Mouse (Mus musculus) MEL (cell line): ENCODE measurements around the gene Acvr1. TPM values are rescaled to one million over a fixed set of nuclear protein-coding genes. Genes with fewer than 3 reads are reported as not detected.

ENCODE experiments used
- DNase-seq: peaks from one replicate; pipeline ENCODE4 v3.0.0; 2011; ENCODE audit warnings: low read depth, low spot score
- H3K27ac ChIP-seq: 2 replicates; pipeline ENCODE4 v1.5.1; 2012; ENCODE audit warnings: low read depth, mild to moderate bottlenecking, control low read depth, low read length, moderate library complexity; ENCODE audit not compliant: control insufficient read depth
- H3K27me3 ChIP-seq, 2 experiments: fragments of 150-350 bp in 1 of 2; sonication (generic) in 1 of 2; 2 replicates each; pipeline ENCODE4 v1.6.1; 2012; ENCODE audit warnings: low read length in 2 of 2, mild to moderate bottlenecking in 2 of 2, improper control_type of control experiment in 1 of 2, moderate library complexity in 1 of 2; ENCODE audit not compliant: insufficient read depth in 2 of 2, control insufficient read depth in 1 of 2
- H3K36me3 ChIP-seq, 2 experiments: 2 replicates each; pipeline ENCODE4 v1.6.1; 2012 to 2014; ENCODE audit warnings: low read length in 2 of 2, improper control_type of control experiment in 1 of 2, inconsistent platforms in 1 of 2, mild to moderate bottlenecking in 1 of 2; ENCODE audit not compliant: insufficient read depth in 2 of 2, control insufficient read depth in 1 of 2
- H3K4me1 ChIP-seq, 2 experiments: fragments of 150-350 bp in 1 of 2; sonication (generic) in 1 of 2; 2 replicates each; pipeline ENCODE4 v1.6.1; 2012; ENCODE audit warnings: low read length in 2 of 2, improper control_type of control experiment in 1 of 2, mild to moderate bottlenecking in 1 of 2; ENCODE audit not compliant: insufficient read depth in 2 of 2, control insufficient read depth in 1 of 2
- H3K4me3 ChIP-seq, 2 experiments: fragments of 150-350 bp in 1 of 2; sonication (generic) in 1 of 2; 2 replicates each; pipeline ENCODE4 v1.5.1; 2012; ENCODE audit warnings: low read depth in 2 of 2, low read length in 2 of 2, mild to moderate bottlenecking in 2 of 2, moderate library complexity in 2 of 2, control low read depth in 1 of 2, improper control_type of control experiment in 1 of 2; ENCODE audit not compliant: control insufficient read depth in 1 of 2, insufficient read depth in 1 of 2
- H3K79me2 ChIP-seq: 2 replicates; pipeline ENCODE4 v1.6.1; 2012; ENCODE audit warnings: mild to moderate bottlenecking, low read length, moderate library complexity; ENCODE audit not compliant: control insufficient read depth, poor library complexity, insufficient read depth
- H3K9ac ChIP-seq: 2 replicates; pipeline ENCODE4 v1.6.1; 2012; ENCODE audit warnings: low read depth, mild to moderate bottlenecking, control low read depth, low read length, moderate library complexity; ENCODE audit not compliant: control insufficient read depth, poor library complexity, severe bottlenecking
- H3K9me3 ChIP-seq: fragments of 150-350 bp; sonication (generic); replicated peaks from 2 replicates; pipeline ENCODE4 v1.6.1; 2012; ENCODE audit warnings: mild to moderate bottlenecking, low read length, improper control_type of control experiment, moderate library complexity; ENCODE audit not compliant: insufficient read depth
- BHLHE40 ChIP-seq: IDR thresholded peaks from 2 replicates; pipeline ENCODE4 v1.6.1; 2012; ENCODE audit warnings: low read depth, mild to moderate bottlenecking, inconsistent platforms, low read length, improper control_type of control experiment, borderline replicate concordance
- CHD1 ChIP-seq: IDR thresholded peaks from 2 replicates; pipeline ENCODE4 v1.6.1; 2012; ENCODE audit warnings: low read depth, mild to moderate bottlenecking, inconsistent platforms, low read length, improper control_type of control experiment
- CHD2 ChIP-seq: IDR thresholded peaks from 2 replicates; pipeline ENCODE4 v1.6.1; 2011; ENCODE audit warnings: low read length, improper control_type of control experiment
- CTCF ChIP-seq, 3 experiments: IDR thresholded peaks in 2 of 3; conservative IDR thresholded peaks in 1 of 3; 2 replicates each; pipeline ENCODE4 v1.5.1; 2011 to 2012; ENCODE audit warnings: low read length in 3 of 3, low read depth in 2 of 3, mild to moderate bottlenecking in 2 of 3, improper control_type of control experiment in 1 of 3, inconsistent platforms in 1 of 3, mixed read lengths in 1 of 3, moderate library complexity in 1 of 3; ENCODE audit not compliant: control insufficient read depth in 1 of 3, insufficient read depth in 1 of 3, poor library complexity in 1 of 3, severe bottlenecking in 1 of 3
- E2F4 ChIP-seq: IDR thresholded peaks from 2 replicates; pipeline ENCODE4 v1.6.1; 2011; ENCODE audit warnings: low read depth, low read length, improper control_type of control experiment, borderline replicate concordance
- ELF1 ChIP-seq: IDR thresholded peaks from 2 replicates; pipeline ENCODE4 v1.6.1; 2014; ENCODE audit warnings: low read depth, mild to moderate bottlenecking, inconsistent platforms, low read length, improper control_type of control experiment, moderate library complexity
- EP300 ChIP-seq, 2 experiments: IDR thresholded peaks; 2 replicates each; pipeline ENCODE4 v1.6.1; 2011; ENCODE audit warnings: improper control_type of control experiment in 2 of 2, low read length in 2 of 2, low read depth in 1 of 2, mild to moderate bottlenecking in 1 of 2
- ETS1 ChIP-seq: IDR thresholded peaks from 2 replicates; pipeline ENCODE4 v1.6.1; 2012; ENCODE audit warnings: low read depth, mild to moderate bottlenecking, inconsistent platforms, low read length, improper control_type of control experiment, moderate library complexity
- GABPA ChIP-seq: IDR thresholded peaks from 2 replicates; pipeline ENCODE4 v1.6.1; 2012; ENCODE audit warnings: low read depth, mild to moderate bottlenecking, inconsistent platforms, low read length, improper control_type of control experiment, moderate library complexity
- KAT2A ChIP-seq: conservative IDR thresholded peaks from 2 replicates; pipeline ENCODE4 v1.6.1; 2012; ENCODE audit warnings: low read depth, low read length, improper control_type of control experiment, inconsistent platforms
- MAFK ChIP-seq: IDR thresholded peaks from 2 replicates; pipeline ENCODE4 v1.6.1; 2011; ENCODE audit warnings: low read depth, mild to moderate bottlenecking, low read length, improper control_type of control experiment, borderline replicate concordance
- MAZ ChIP-seq: IDR thresholded peaks from 2 replicates; pipeline ENCODE4 v1.6.1; 2012; ENCODE audit warnings: low read depth, mild to moderate bottlenecking, inconsistent platforms, low read length, improper control_type of control experiment
- MEF2A ChIP-seq: IDR thresholded peaks from 2 replicates; pipeline ENCODE4 v1.6.1; 2014; ENCODE audit warnings: low read depth, mild to moderate bottlenecking, inconsistent platforms, low read length, improper control_type of control experiment; ENCODE audit not compliant: poor library complexity, insufficient replicate concordance, severe bottlenecking; ENCODE audit errors: extremely low read depth
- NRF1 ChIP-seq: IDR thresholded peaks from 2 replicates; pipeline ENCODE4 v1.6.1; 2014; ENCODE audit warnings: low read depth, mild to moderate bottlenecking, inconsistent platforms, low read length, improper control_type of control experiment, moderate library complexity; ENCODE audit not compliant: poor library complexity, insufficient read depth, severe bottlenecking
- POLR2A ChIP-seq, 2 experiments: IDR thresholded peaks; 2 replicates each; pipeline ENCODE4 v1.6.1; 2011 to 2012; ENCODE audit warnings: low read length in 2 of 2, mild to moderate bottlenecking in 2 of 2, control low read depth in 1 of 2, improper control_type of control experiment in 1 of 2, low read depth in 1 of 2, moderate library complexity in 1 of 2; ENCODE audit not compliant: control insufficient read depth in 1 of 2, insufficient read depth in 1 of 2, poor library complexity in 1 of 2
- POLR2AphosphoS5 ChIP-seq: IDR thresholded peaks from 2 replicates; pipeline ENCODE4 v1.6.1; 2012; ENCODE audit warnings: low read depth, borderline replicate concordance, mild to moderate bottlenecking, inconsistent platforms, low read length, moderate library complexity, mixed read lengths
- RCOR1 ChIP-seq: IDR thresholded peaks from 2 replicates; pipeline ENCODE4 v1.6.1; 2012; ENCODE audit warnings: low read depth, mild to moderate bottlenecking, inconsistent platforms, low read length, improper control_type of control experiment
- SIN3A ChIP-seq: IDR thresholded peaks from 2 replicates; pipeline ENCODE4 v1.6.1; 2012; ENCODE audit warnings: low read length, improper control_type of control experiment, inconsistent platforms
- SMC3 ChIP-seq: IDR thresholded peaks from 2 replicates; pipeline ENCODE4 v1.6.1; 2011; ENCODE audit warnings: low read depth, low read length, improper control_type of control experiment
- TCF12 ChIP-seq: IDR thresholded peaks from 2 replicates; pipeline ENCODE4 v1.6.1; 2014; ENCODE audit warnings: low read depth, mild to moderate bottlenecking, inconsistent platforms, low read length, improper control_type of control experiment, moderate library complexity
- UBTF ChIP-seq: IDR thresholded peaks from 2 replicates; pipeline ENCODE4 v1.6.1; 2012; ENCODE audit warnings: low read depth, mild to moderate bottlenecking, inconsistent platforms, low read length, improper control_type of control experiment, moderate library complexity, borderline replicate concordance; ENCODE audit not compliant: insufficient read depth
- USF2 ChIP-seq, 2 experiments: IDR thresholded peaks; 2 replicates each; pipeline ENCODE4 v1.6.1; 2011 to 2012; ENCODE audit warnings: improper control_type of control experiment in 2 of 2, low read length in 2 of 2, borderline replicate concordance in 1 of 2, inconsistent platforms in 1 of 2, low read depth in 1 of 2, mild to moderate bottlenecking in 1 of 2; ENCODE audit not compliant: insufficient read depth in 1 of 2
- ZC3H11A ChIP-seq: IDR thresholded peaks from 2 replicates; pipeline ENCODE4 v1.6.1; 2012; ENCODE audit warnings: low read depth, mild to moderate bottlenecking, inconsistent platforms, low read length, improper control_type of control experiment
- ZKSCAN1 ChIP-seq: IDR thresholded peaks from 2 replicates; pipeline ENCODE4 v1.6.1; 2012; ENCODE audit warnings: low read depth, mild to moderate bottlenecking, inconsistent platforms, low read length, improper control_type of control experiment, moderate library complexity
- polyA plus RNA-seq, 2 experiments: library from polyadenylated mRNA; stranded (reverse) in 1 of 2; unstranded in 1 of 2; fragments of >175 nt in 1 of 2; fragments of >200 nt in 1 of 2; gene quantifications; 2 replicates each; pipeline versions ENCODE4 v1.2.1 to v1.2.4; 2012; ENCODE audit warnings: low replicate concordance in 2 of 2, low read depth in 1 of 2; ENCODE audit not compliant: insufficient read length in 2 of 2, insufficient read depth in 1 of 2, missing spikeins in 1 of 2
- total RNA-seq: library from RNA; depleted of rRNA; stranded (reverse); fragments of 300-350 nt; gene quantifications from 2 replicates; pipeline ENCODE4 v1.2.3, GENCODE M21; 2012

Gene Acvr1
- total and polyA plus RNA-seq, 3 experiments, result not detected

DNA sequence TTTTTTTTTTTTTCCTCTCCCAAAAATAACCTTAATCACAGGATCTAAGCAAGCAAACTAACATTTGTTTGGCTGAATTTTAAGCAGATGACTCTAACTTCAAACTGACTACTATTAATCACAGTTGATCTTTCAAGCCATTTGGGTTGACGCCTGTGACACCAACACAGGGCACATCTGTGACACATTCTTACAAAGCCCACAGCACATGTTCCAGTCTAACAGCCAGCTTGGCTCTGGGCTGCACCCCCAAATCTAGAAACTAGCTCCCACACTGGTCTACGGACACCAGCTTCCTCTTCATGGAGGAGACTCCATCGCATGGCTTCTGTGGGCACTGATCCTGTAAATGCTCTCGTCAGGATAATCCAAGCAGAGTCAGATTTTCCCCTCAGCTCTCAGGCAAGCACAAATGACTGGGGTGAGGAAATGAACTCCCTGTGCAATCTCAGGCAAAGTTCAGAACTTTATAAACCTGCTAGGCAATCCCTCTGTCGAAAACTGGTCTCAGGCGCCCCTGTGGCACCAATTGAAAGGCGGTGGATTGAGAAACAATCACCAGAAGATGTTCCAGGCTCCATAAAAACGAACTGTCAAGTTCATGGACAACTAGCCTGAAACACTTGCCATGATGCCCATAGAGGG is 110.0 kb downstream of the Acvr1 start:
- Histone ChIP-seq H3K36me3 (no peaks in the 10 kb centered on the region), H3K4me1 (no peaks in the 10 kb centered on the region), H3K27ac (no peak overlapping the region), H3K79me2 (no peaks in the 10 kb centered on the region), H3K27me3 (no peaks in the 10 kb centered on the region), H3K9me3 (no peaks in the 10 kb centered on the region), H3K9ac (no peak overlapping the region), H3K4me3 (no peak overlapping the region)
- TF ChIP-seq ELF1 (no peak), ETS1 (no peak), NRF1 (no peak), UBTF (no peak), KAT2A (no peak), MAZ (no peak), TCF12 (no peak), GABPA (no peak), CTCF (IDR thresholded peaks at IDR 0.05 in 2 of 3, conservative IDR thresholded peaks at IDR 0.05 in 1 of 3; ENCODE audit: control insufficient read depth in 1 of 3, insufficient read depth in 1 of 3, low read depth in 2 of 3, low read length in 3 of 3, poor library complexity in 1 of 3, severe bottlenecking in 1 of 3) (no peak), MEF2A (no peak), BHLHE40 (no peak), ZKSCAN1 (no peak), EP300 (IDR thresholded peaks at IDR 0.05; ENCODE audit: low read depth in 1 of 2, low read length in 2 of 2) (no peak), POLR2A (IDR thresholded peaks at IDR 0.05; ENCODE audit: control insufficient read depth in 1 of 2, insufficient read depth in 1 of 2, low read depth in 1 of 2, low read length in 2 of 2, poor library complexity in 1 of 2) (no peak), POLR2AphosphoS5 (no peak), MAFK (no peak), SMC3 (no peak)
- no peak for DNase-seq

DNA sequence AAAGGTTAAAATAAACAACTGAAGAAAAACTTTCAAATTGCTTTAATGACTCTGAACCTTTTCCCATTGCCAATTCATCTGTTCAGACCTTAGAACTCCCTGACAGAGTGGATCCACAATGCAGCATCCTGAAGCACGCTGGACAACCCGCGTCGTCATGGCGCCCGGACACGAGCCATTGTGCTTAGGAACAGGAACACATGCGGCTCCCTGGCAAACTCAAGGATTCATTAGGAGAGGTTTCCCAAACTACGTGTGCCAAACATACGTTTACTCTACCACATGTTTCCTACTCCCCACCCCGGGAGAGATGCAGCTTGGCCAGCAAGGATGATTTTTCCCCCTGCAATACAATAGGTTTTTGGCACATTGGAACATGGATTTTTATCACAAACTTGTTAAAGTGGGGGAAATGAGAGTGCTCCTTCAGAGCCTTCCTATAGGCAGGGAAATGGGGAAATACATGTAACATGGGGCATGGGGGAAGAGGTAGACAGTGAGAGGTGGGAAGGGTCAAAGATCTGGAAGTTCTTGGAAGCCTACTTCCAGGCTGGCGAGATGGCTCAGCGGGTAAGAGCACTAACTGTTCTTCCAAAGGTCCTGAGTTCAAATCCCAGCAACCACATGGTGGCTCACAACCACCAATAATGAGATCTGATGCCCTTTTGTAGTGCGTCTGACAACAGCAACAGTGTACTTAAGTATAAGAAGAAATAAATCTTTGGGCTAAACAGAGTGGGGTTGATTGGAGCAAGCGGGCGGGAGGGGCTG is 112.7 kb downstream of the Acvr1 start:
- no peak overlapping the region for H3K4me3 ChIP-seq
- DNase-seq, result no peak
- no peaks in the 10 kb centered on the region for H3K9me3 ChIP-seq
- no peaks in the 10 kb centered on the region for H3K4me1 ChIP-seq
- H3K27me3 ChIP-seq, result no peaks in the 10 kb centered on the region
- TF ChIP-seq CHD1 (no peak), RCOR1 (no peak), CTCF (IDR thresholded peaks at IDR 0.05 in 2 of 3, conservative IDR thresholded peaks at IDR 0.05 in 1 of 3; ENCODE audit: control insufficient read depth in 1 of 3, insufficient read depth in 1 of 3, low read depth in 2 of 3, low read length in 3 of 3, poor library complexity in 1 of 3, severe bottlenecking in 1 of 3) (no peak), SIN3A (no peak), E2F4 (no peak), USF2 (IDR thresholded peaks at IDR 0.05; ENCODE audit: borderline replicate concordance in 1 of 2, insufficient read depth in 1 of 2, low read depth in 1 of 2, low read length in 2 of 2) (no peak), CHD2 (no peak), KAT2A (no peak), ZC3H11A (no peak), ETS1 (no peak)
- no peak overlapping the region for H3K9ac ChIP-seq
- no peak overlapping the region for H3K27ac ChIP-seq
- H3K36me3 ChIP-seq, result no peaks in the 10 kb centered on the region
- no peaks in the 10 kb centered on the region for H3K79me2 ChIP-seq
